Mouse (Mus musculus) myocyte (in vitro differentiated cells): ENCODE data around the gene Gsk3a. TPM values are rescaled to one million over a fixed set of nuclear protein-coding genes. Genes with fewer than 3 reads are reported as not detected.

ENCODE experiments used
- H3K27me3 ChIP-seq: one replicate; pipeline ENCODE4 v1.6.1; 2011; ENCODE audit not compliant: control insufficient read depth, insufficient read depth, insufficient read length
- H3K36me3 ChIP-seq: one replicate; pipeline ENCODE4 v1.6.1; 2011; ENCODE audit not compliant: control insufficient read depth, insufficient read depth
- H3K4me2 ChIP-seq: one replicate; pipeline ENCODE4 v1.6.1; 2011; ENCODE audit warnings: low read depth, control low read depth
- H3K4me3 ChIP-seq: one replicate; pipeline ENCODE4 v1.5.1; 2011; ENCODE audit warnings: mild to moderate bottlenecking, control low read depth, moderate library complexity
- H3K79me2 ChIP-seq: one replicate; pipeline ENCODE4 v1.6.1; 2011; ENCODE audit not compliant: control insufficient read depth, insufficient read depth
- H3ac ChIP-seq: one replicate; pipeline ENCODE4 v1.6.1; 2011; ENCODE audit not compliant: control insufficient read depth, insufficient read length
- CEBPB ChIP-seq: IDR thresholded peaks from 2 replicates; pipeline ENCODE4 v1.6.1; 2011; ENCODE audit warnings: mild to moderate bottlenecking, moderate library complexity; ENCODE audit not compliant: poor library complexity, insufficient read depth, severe bottlenecking
- E2F4 ChIP-seq: IDR thresholded peaks from one replicate; pipeline ENCODE4 v1.6.1; 2011; ENCODE audit warnings: mild to moderate bottlenecking, control low read depth, moderate library complexity; ENCODE audit not compliant: insufficient read depth
- MAX ChIP-seq: IDR thresholded peaks from one replicate; pipeline ENCODE4 v1.6.1; 2011; ENCODE audit warnings: low read depth, mild to moderate bottlenecking, control low read depth
- MYOD1 ChIP-seq, 3 experiments: IDR thresholded peaks; one replicate each; pipeline ENCODE4 v1.6.1; 2011; ENCODE audit warnings: control low read depth in 2 of 3, low read depth in 2 of 3, mild to moderate bottlenecking in 2 of 3, moderate library complexity in 1 of 3; ENCODE audit not compliant: insufficient read length in 2 of 3, control insufficient read depth in 1 of 3
- MYOG ChIP-seq, 3 experiments: IDR thresholded peaks; one replicate each; pipeline ENCODE4 v1.6.1; 2011; ENCODE audit warnings: control low read depth in 2 of 3, low read depth in 2 of 3, mild to moderate bottlenecking in 2 of 3; ENCODE audit not compliant: insufficient read length in 2 of 3, control insufficient read depth in 1 of 3, insufficient read depth in 1 of 3
- POLR2A ChIP-seq: IDR thresholded peaks from one replicate; pipeline ENCODE4 v1.6.1; 2011; ENCODE audit warnings: low read depth, mild to moderate bottlenecking, control low read depth, moderate library complexity; ENCODE audit not compliant: insufficient read length
- POLR2AphosphoS2 ChIP-seq: IDR thresholded peaks from one replicate; pipeline ENCODE4 v1.6.1; 2011; ENCODE audit warnings: low read depth, control low read depth; ENCODE audit not compliant: insufficient read length
- REST ChIP-seq: IDR thresholded peaks from one replicate; pipeline ENCODE4 v1.6.1; 2011; ENCODE audit warnings: mild to moderate bottlenecking, control low read depth, moderate library complexity; ENCODE audit not compliant: insufficient read depth, insufficient read length
- SRF ChIP-seq: IDR thresholded peaks from one replicate; pipeline ENCODE4 v1.6.1; 2011; ENCODE audit warnings: low read depth; ENCODE audit not compliant: control insufficient read depth, insufficient read length
- TCF12 ChIP-seq: IDR thresholded peaks from one replicate; pipeline ENCODE4 v1.6.1; 2011; ENCODE audit warnings: mild to moderate bottlenecking, control low read depth; ENCODE audit not compliant: poor library complexity, insufficient read depth, severe bottlenecking
- TCF3 ChIP-seq: IDR thresholded peaks from one replicate; pipeline ENCODE4 v1.6.1; 2011; ENCODE audit warnings: low read depth, control low read depth; ENCODE audit not compliant: insufficient read length
- USF1 ChIP-seq: IDR thresholded peaks from one replicate; pipeline ENCODE4 v1.6.1; 2011; ENCODE audit warnings: low read depth, mild to moderate bottlenecking, control low read depth, moderate library complexity
- polyA plus RNA-seq: library from polyadenylated mRNA; unstranded; fragments of >200 nt; fragmentation: generic; extraction: Trizol; gene quantifications from one replicate; pipeline ENCODE4 v1.2.1, GENCODE M21; 2012; ENCODE audit warnings: missing spikeins

Gene Gsk3a
- polyA plus RNA-seq, 1 experiment, result 69.4 TPM

GRCm38 (mm10) chr7:25283637-25284036 is 46.0 kb upstream of the Gsk3a start:
- Histone ChIP-seq H3K36me3 (peaks cover 7% of the 10 kb centered on the region), H3K4me2 (peak overlapping the region; percentile 87), H3K4me3 (peak overlapping the region; percentile 37), H3K27me3 (no peaks in the 10 kb centered on the region), H3K79me2 (peaks cover 21% of the 10 kb centered on the region), H3ac (peak overlapping the region; percentile 62)
- no peak for TF ChIP-seq CEBPB
- no peak for TF ChIP-seq MYOG (IDR thresholded peaks at IDR 0.05; ENCODE audit: control insufficient read depth in 1 of 3, insufficient read depth in 1 of 3, insufficient read length in 2 of 3, low read depth in 2 of 3)
- TF ChIP-seq E2F4, result no peak
- no peak for TF ChIP-seq POLR2AphosphoS2
- no peak for TF ChIP-seq TCF3
- TF ChIP-seq SRF, result no peak
- no peak for TF ChIP-seq POLR2A
- no peak for TF ChIP-seq USF1
- no peak for TF ChIP-seq MAX
- no peak for TF ChIP-seq TCF12
- TF ChIP-seq REST, result no peak
- no peak for TF ChIP-seq MYOD1 (IDR thresholded peaks at IDR 0.05; ENCODE audit: control insufficient read depth in 1 of 3, insufficient read length in 2 of 3, low read depth in 2 of 3)

- Histone ChIP-seq H3K4me3 (peak overlapping the region; percentile 37), H3K79me2 (peaks cover 21% of the 10 kb centered on the region), H3K27me3 (no peaks in the 10 kb centered on the region), H3K4me2 (peak overlapping the region; percentile 87), H3ac (peak overlapping the region; percentile 62), H3K36me3 (peaks cover 7% of the 10 kb centered on the region)
- TF ChIP-seq USF1, result no peak
- no peak for TF ChIP-seq POLR2AphosphoS2
- TF ChIP-seq E2F4, result no peak
- TF ChIP-seq REST, result no peak
- TF ChIP-seq MAX, result no peak
- no peak for TF ChIP-seq TCF3
- no peak for TF ChIP-seq SRF
- TF ChIP-seq TCF12, result no peak
- no peak for TF ChIP-seq MYOG (IDR thresholded peaks at IDR 0.05; ENCODE audit: control insufficient read depth in 1 of 3, insufficient read depth in 1 of 3, insufficient read length in 2 of 3, low read depth in 2 of 3)
- TF ChIP-seq POLR2A, result no peak
- TF ChIP-seq CEBPB, result no peak
- TF ChIP-seq MYOD1 (IDR thresholded peaks at IDR 0.05; ENCODE audit: control insufficient read depth in 1 of 3, insufficient read length in 2 of 3, low read depth in 2 of 3), result no peak
These were observed 45.1 kb upstream of the Gsk3a start for GRCm38 (mm10) chr7:25282731-25283211.

GRCm38 (mm10) chr7:25281734-25282601 is 44.3 kb upstream of the Gsk3a start:
- Histone ChIP-seq H3ac (peak overlapping the region; percentile 62), H3K36me3 (peaks cover 7% of the 10 kb centered on the region), H3K79me2 (peaks cover 22% of the 10 kb centered on the region), H3K4me3 (peak overlapping the region; percentile 37), H3K27me3 (no peaks in the 10 kb centered on the region), H3K4me2 (peak overlapping the region; percentile 82)
- TF ChIP-seq REST (peak; percentile 24), POLR2AphosphoS2 (peak; percentile 92), MYOG (IDR thresholded peaks at IDR 0.05; ENCODE audit: control insufficient read depth in 1 of 3, insufficient read depth in 1 of 3, insufficient read length in 2 of 3, low read depth in 2 of 3) (no peak), TCF12 (no peak), POLR2A (peak; percentile 93), USF1 (no peak), SRF (no peak), MYOD1 (IDR thresholded peaks at IDR 0.05; ENCODE audit: control insufficient read depth in 1 of 3, insufficient read length in 2 of 3, low read depth in 2 of 3) (peak in 1 of 3 experiments; percentile 22), TCF3 (no peak)

DNA sequence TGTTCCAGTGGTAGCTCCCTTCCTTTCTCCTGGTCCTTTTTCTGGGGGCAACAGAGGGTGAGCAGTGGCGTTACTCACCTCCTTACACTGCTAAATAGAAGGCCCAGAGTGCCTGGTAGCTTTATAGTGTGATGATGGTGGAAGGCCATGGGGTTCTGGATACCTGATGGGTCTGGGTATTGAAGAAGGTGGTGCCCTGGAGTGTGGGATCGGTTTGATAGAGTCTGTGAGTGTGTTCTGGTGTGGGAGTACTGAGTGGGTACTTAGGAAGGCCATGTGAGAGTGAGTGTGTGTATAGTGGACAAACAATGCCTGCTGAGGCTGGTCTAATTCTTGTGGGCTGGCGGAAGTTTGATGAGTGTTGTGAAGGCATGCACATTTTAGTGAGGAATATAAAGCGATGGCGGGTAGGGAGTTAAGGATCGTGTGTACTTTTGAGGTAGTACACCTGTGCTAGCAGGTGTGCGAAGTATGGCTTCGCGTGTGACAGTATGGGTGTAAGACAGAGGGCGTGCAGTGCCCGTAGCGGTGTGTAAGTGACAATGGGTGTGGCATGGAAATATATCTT is 43.6 kb upstream of the Gsk3a start:
- Histone ChIP-seq H3K4me3 (peak overlapping the region; percentile 37), H3K4me2 (peak overlapping the region; percentile 82), H3K27me3 (no peaks in the 10 kb centered on the region), H3K36me3 (peaks cover 4% of the 10 kb centered on the region), H3K79me2 (peaks cover 26% of the 10 kb centered on the region), H3ac (peak overlapping the region; percentile 62)
- no peak for TF ChIP-seq MYOG (IDR thresholded peaks at IDR 0.05; ENCODE audit: control insufficient read depth in 1 of 3, insufficient read depth in 1 of 3, insufficient read length in 2 of 3, low read depth in 2 of 3)
- no peak for TF ChIP-seq POLR2A
- TF ChIP-seq MYOD1 (IDR thresholded peaks at IDR 0.05; ENCODE audit: control insufficient read depth in 1 of 3, insufficient read length in 2 of 3, low read depth in 2 of 3), result no peak
- no peak for TF ChIP-seq SRF
- TF ChIP-seq TCF12, result no peak
- no peak for TF ChIP-seq USF1
- TF ChIP-seq TCF3, result no peak
- no peak for TF ChIP-seq REST
- TF ChIP-seq CEBPB, result no peak
- no peak for TF ChIP-seq POLR2AphosphoS2
- no peak for TF ChIP-seq MAX
- TF ChIP-seq E2F4, result no peak
